Mouse (Mus musculus): ENCODE results near the gene Ptges3. TPM values are rescaled to one million over a fixed set of nuclear protein-coding genes. Genes with fewer than 3 reads are reported as not detected.
"Not testable (repeated sequence)": the region's sequence is repeated elsewhere in the genome, so short reads cannot be mapped to it uniquely, and the experiment has no call there.

Gene Ptges3
- total RNA-seq, 4 experiments from 2014 or later = 128 to 203 (median 146) TPM

DNA sequence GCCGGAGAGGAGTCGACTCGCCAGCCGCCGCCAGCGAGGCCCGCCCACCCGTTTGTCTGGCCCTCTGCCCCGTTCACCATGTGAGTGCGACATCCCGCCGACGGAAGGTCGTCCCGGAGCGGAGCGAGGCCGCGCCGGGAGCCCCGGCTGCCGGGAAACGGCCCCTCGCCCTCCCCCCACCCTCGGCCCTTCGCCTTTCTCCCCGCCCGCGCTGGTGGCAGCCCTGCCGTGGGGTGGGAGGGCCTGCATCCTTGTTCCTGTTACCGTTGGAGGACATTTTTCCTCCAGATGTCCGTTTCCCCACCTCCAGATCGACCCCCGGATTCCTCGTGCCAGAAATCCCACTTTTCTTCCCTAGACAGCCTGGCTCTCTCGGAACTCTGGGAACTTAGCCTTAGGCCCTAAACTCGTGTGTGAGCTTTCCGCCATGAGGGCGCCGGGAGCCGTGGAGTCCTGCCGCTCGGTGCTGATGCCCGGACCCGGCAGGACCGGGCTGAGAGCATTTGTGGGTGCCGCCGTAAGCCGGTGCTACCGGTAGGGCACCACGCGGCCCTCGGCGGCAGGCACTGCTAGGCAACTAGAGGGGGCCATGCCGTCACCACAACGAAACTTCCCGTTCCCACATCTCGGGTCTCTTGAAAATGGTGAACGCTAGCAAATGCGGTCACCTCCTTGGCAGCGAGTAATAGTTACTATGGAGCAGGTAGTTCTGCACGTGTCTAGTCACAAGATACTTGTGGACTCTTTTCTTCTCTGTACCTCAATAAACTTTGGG, 640 bp downstream of the Ptges3 start:
- DNase-seq = peak; percentile 42

DNA sequence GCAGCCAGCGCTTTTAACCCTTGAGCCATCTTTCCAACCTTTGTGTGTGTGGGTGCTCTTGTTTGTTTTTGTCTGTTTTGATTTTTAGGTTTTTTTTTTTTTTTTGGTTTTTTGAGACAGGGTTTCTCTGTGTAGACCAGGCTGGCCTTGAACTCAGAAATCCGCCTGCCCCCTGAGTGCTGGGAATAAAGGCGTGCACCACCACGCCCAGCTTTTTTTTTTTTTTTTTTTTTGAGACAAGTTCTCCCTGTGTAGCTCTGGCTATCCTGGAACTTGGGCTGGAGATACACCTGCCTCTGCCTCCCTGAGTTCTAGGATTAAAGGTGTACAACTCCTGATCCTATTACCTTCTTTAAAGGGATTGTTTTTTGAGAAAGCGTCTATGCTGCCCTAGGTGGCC, 2.4 kb downstream of the Ptges3 start:
- no peak for DNase-seq

DNA sequence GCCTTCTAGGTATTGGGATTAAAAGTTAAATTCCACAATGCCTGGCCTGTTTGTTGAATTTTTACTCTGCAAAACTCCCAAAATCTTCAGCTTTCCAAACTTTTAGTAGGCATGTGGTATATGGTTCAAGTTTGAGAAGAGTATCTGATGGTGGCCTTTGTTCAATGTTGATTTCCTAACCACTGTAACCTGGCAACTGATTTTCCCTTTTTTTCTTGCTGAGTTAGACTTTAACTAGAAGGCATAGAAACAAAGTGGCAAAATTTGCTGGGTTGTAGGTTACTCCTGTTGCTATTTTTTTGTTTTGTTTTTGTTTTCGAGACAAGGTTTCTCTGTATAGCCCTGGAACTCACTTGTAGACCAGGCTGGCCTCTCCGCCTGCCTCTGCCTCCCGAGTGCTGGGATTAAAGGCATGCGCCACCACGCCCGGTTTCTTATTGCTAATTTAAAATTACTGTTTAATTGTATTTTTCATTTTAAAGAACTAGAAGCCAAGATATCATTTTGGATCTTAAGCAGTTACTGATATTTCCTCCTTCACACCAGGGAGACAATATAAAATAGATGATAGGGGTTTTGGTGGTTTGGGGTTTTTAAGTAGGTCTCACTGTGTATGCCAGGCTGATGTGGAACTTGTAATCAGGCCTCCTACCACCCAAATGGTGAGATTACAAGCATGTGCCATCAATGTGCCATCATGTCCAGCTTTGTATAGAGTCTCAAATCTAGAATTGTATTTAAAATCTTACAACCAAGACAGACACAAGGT, 3.7 kb downstream of the Ptges3 start:
- no peak for DNase-seq

GRCm38 (mm10) chr10:128066072-128066471, 7.3 kb downstream of the Ptges3 start:
- DNase-seq = no peak

- no peak for DNase-seq
Observed at GRCm38 (mm10) chr10:128069201-128069600, 10.4 kb downstream of the Ptges3 start.

DNA sequence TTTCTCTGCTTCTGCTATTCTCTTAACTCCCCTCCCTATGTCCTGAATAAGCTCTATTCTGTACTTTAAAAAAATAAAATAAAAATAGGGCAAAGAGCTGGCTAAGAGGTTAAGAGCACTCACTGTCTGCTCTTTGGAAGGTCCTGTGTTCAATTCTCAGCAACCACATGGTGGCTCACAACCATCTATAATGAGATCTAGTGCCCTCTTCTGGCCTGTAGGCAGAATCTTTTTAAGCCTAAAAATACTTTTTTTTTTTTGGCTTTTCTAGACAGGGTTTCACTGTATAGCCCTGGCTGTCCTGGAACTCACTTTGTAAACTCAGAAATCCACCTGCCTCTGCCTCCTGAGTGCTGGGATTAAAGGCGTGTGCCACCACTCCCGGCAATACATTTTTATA, 11.7 kb downstream of the Ptges3 start:
- DNase-seq = not testable (repeated sequence)

DNA sequence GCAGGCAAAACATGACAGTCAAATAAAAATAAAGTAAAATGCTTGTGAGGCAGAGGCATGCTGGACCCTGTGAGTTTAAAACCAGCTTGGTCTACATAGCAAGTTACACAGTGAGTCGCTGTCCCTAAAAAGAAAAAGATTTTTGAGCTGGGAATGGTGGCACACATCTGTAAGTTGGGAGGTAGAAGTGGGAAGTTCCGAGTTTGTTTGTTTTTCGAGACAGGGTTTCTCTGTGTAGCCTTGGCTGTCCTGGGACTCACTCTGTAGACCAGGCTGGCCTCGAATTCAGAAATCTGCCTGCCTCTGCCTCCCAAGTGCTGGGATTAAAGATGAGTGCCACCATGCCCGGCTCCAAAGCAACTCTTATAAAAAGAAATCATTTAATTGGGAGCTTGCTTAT, 19.5 kb downstream of the Ptges3 start:
- DNase-seq = not testable (repeated sequence)

GRCm38 (mm10) chr10:128080496-128080895, 21.7 kb downstream of the Ptges3 start:
- no peak for DNase-seq

GRCm38 (mm10) chr10:128081807-128082476, 23.2 kb downstream of the Ptges3 start:
- no peak for DNase-seq

DNA sequence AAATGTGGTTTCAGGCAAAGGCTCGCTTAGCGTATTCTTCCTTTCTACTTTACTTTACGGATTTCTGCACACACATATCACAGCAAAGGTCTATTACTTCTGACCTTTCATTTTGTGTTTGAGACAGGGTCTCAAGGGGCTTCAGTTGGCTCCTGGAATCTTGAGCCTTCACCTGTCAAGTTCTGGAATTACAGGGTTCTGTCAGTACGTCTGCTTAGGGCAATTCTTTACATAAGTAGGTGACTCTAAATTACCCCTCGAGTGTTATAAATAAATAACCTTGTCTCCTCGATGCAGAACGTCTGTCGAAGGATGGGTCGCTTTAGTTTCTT, 23.7 kb downstream of the Ptges3 start:
- no peak for DNase-seq

DNA sequence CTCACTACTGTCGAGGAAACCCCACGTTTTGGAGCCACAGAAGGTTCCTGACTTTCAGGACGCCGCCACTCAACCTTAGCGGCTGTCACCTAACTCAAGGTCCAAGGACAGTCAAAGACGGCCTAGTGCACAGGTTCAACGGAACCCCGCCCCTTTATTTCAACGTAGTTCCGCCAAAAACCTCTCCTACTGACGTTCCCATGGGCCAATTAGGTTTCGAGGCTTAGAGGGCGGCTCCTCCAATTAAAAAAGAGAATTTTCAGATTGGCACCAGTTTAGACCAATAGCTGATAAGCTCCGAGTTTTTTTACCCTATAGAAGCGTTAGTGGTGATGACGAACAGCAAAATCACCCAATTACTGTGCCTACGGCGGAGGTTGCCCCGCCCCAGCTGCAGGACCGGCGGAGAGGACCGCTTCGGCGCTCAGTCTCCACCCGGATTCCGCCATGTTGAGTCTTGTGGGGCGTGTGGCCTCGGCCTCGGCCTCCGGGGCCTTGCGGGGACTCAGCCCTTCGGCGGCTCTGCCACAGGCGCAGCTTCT, 24.2 kb downstream of the Ptges3 start, which contains the start of gene Atp5b:
Gene Atp5b (plus strand): TSS at position 394 of the 542 bp plus-strand sequence.
- peak; percentile 96 for DNase-seq

DNA sequence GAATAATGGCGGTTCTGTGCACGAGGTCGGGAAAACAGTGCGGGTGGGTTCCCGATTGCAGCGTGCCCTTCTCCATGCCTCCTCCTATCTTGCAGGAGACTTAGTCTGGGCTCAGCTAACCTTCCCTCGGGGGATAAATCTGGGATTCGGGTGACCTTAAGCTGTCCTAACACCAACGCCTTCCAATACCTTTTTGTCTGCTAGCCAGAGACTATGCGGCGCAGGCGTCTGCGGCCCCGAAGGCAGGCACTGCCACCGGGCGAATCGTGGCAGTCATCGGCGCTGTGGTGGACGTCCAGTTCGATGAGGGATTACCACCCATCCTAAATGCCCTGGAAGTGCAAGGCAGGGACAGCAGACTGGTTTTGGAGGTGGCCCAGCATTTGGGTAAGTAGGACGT, 24.9 kb downstream of the Ptges3 start:
- peak; percentile 45 for DNase-seq

GRCm38 (mm10) chr10:128084160-128084559, 25.4 kb downstream of the Ptges3 start:
- DNase-seq = no peak

DNA sequence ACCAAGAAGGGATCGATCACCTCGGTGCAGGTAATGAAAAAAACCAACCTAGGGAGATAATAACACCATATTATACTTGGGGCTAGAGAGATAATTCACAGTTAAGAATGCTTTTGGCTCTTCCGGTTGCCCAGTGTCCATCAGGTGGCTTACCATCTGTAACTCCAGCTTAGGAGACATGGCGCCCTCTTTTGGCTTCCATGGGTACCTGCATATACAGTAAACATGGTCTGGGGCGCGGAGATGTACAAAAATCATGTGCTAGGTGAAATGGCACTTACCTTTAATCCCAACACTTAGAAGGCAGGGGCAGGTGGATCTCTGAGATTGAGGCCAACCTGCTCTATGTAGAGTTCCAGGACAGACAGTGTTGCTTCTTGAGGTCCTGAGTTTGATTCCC, 27.6 kb downstream of the Ptges3 start:
- no peak for DNase-seq

GRCm38 (mm10) chr10:128087216-128087615, 28.5 kb downstream of the Ptges3 start:
- not testable (repeated sequence) for DNase-seq

GRCm38 (mm10) chr10:128088181-128088580, 29.4 kb downstream of the Ptges3 start:
- no peak for DNase-seq

DNA sequence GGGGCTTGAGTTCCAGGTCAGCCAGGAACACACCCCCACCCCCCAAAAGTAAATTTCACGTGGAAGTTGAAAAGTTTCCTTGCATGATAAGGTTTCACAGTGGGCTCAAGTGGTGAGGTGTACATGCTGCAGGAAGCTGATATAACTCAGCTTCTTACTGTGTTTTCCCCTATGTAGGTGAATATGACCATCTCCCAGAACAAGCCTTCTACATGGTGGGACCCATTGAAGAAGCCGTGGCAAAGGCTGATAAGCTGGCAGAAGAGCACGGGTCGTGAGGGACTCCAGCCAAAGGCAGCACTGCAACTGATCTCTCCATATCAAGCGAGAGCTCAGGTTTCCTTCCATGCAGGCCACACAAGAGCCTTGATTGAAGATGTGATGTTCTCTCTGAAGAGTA, 31.1 kb downstream of the Ptges3 start:
- DNase-seq = no peak

- peak; percentile 86 for DNase-seq
Observed at GRCm38 (mm10) chr10:128090651-128091563, 32.2 kb downstream of the Ptges3 start.

DNA sequence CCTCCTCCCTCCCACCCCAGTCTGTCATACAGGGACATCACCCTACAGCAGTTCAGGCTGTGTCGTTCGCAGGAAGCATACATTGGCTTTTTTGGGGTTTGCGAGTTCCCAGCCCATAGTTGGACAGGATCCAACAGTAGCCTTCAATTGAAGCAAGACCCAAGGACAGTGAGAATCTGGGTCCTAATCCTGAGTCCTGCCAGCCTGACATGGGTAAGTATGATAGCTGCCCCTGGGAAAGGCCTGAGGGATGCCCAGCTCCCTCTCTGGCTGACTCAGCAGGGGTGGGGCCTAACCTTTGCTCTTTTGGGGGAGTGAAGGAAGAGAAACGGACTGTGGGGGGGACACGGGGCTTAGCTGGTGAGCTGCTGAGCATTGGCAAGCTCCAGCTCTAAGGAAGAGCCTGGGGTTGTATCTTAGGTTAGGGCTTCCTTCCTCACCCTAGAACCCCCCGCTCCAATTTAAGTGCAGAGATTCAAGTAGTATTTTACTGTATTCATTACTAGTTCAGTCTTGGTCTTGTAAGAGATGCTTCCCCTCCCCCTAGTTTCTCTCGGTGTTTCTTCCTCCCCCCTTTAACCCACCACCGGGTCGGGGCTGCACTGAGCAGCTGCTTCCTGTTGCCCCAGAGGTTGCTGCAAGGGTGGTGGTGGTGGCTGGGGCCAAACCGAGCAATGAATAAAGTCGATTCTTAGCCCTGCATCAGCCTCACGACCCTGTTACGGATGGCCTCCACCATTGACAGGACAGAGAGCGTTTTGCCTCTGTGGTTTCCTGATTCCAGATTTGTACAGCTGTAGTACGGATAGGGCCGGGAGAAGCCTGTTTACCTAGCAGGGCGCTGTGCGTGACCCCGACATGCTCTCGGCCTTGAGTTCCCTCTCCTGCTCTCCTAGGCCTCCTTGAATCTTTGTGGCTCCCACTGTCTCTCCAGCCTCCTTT, 33.1 kb downstream of the Ptges3 start, which contains the start of gene Baz2a:
Gene Baz2a (plus strand): TSS at position 14 of the 942 bp plus-strand sequence.
- DNase-seq = peak; percentile 72
